Mouse (Mus musculus): ENCODE measurements around the gene Il17re.
A peak's percentile ranks its signal among the peaks of the same experiment; 100 is the strongest.

Gene Il17re

DNA sequence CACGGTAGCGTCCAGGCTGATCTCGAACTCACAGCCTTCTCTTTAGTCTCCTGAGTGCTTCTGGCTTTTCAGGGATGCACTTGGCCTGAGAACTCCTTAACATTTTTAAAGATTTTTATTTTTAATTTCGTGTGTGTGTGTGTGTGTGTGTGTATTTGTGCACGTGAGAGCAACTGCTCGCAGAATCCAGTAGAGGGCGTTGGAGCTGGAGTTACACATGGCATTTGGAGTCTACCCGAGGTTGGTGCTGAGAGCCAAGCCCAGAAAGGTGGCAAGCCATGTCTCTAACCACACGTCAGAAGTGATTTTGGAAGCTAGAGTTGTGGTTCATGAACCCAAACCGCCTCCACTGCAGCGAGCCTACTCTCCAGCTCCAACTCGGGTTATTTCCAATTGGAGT lies 15.2 kb upstream of the Il17re start:
- DNase-seq (ENCODE audit: low spot score), result peak; percentile 34

DNA sequence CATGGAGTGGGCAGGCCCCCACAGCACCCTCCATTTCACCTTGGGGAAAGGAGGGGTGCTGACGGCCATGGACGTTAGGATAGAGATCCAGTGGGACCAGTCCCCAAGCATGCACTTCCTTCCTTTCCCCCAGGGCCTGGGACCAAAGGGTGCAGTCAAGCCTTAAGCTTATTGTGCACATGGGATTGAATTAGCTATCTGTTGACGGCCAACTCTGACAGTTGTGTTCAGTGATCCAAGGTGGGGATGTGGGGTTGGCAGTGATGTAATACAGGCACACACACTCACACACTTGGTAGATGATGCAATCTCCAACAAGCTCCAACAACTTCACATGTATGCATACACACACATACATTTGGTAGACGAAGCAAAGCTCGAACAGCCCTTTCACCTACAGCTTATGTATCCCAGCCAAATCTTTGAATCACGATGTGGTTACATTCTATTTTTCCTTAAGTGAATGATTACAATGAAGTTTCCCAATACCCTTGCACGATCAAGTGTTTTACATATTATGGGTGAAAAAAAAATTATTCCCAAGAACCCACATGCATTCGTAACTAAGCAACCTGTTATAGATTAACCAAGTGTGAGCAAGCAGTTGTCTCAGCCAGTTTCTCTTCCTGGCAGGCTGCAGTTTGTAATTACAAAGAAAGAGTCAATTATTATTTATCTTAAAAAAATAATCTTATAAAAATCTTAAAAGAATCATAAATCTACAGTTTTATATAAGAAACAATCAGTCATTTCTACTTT lies 13.9 kb upstream of the Il17re start:
- DNase-seq (ENCODE audit: low spot score), result no peak

DNA sequence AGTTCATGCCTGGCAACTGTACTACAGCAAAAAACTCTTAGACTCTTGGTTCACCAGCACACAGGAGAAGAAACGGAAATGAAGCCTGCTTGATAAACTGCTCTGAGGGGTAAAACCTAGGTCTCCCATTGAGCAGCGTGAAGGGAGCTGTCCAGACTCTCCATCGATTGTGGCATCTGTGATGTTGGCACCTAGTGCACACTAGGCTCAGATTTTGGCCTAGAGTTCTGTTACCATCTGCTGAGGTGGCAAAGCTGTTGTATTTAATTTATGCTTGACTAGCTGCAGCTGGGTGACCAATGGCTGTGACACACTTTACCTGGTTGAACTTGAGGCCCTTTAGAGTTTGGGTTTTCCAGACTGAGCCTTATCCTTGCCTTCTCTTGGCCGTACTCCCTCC lies 10.6 kb upstream of the Il17re start:
- DNase-seq (ENCODE audit: low spot score), result no peak

DNA sequence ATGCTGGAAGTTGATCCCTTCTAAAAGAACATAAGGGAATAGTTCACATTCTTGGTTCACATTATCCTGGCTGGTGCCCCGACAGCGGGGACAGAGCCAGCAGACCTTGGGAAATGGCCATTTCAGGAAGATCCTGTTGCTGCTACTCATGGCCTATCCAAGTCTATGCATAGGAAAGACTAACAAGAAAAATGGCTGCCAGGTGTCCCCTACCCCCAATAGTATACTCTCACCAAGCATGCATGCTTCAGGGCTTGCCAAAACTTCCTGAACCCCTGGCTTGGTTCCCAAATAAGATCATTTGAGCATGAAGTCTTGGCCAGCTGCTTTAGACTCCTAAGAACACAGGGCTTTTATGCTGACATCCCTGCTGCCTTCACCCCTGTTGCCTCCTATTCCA lies 6.4 kb upstream of the Il17re start:
- no peak for DNase-seq (ENCODE audit: low spot score)

DNA sequence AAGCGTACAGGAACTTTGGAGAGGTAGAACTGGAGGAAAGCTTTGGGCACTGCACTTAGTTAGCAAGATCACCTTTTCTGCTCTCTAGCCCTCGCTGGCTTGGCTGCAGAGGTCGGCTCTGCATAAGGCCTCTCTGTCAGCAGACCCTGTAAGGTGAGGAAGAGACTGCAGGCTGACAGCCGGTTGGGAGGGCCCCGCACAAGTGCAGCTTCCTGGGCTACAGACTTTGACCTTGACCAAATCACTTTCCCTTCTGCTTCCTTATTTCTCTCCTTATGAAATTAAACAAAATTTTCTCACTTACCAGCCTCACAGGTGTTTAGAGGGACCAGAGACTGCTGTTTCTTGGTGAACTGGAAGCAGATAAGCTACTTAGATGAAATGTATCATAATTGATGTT lies 3.3 kb upstream of the Il17re start:
- no peak for DNase-seq (ENCODE audit: low spot score)

DNA sequence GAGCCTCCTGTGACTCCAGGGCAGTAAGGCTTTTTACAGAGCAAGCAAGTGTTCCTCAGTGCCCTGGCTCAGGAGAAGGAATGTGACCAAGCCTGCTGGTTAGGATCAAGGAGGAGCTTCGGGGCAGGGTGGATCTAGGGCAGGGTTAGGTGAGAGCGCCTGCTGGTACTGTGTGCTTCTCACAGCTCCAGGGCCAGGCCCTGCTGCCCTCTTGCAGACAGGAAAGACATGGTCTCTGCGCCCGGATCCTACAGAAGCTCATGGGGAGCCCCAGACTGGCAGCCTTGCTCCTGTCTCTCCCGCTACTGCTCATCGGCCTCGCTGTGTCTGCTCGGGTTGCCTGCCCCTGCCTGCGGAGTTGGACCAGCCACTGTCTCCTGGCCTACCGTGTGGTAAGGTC lies 351 bp downstream of the Il17re start:
- DNase-seq (ENCODE audit: low spot score), result no peak

DNA sequence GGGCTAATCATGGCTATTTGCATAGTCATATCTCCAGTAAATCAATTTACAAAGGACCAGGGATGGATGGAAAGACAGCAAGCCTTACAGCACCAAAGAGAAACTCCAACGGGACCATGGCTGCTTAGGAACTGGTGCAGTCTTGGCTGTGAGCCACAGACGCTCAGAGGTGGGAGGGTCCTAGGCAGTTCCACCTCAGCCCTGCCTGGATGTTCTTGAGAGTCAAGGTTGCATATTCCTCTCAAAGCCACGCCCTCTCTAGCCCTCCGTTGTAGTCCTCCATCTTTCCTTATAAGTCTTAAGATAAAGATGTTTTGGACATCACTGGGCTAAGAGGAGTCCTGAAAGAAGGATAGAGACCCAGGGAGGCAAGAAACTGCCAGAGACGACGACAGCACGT lies 5.8 kb downstream of the Il17re start:
- no peak for DNase-seq (ENCODE audit: low spot score)

DNA sequence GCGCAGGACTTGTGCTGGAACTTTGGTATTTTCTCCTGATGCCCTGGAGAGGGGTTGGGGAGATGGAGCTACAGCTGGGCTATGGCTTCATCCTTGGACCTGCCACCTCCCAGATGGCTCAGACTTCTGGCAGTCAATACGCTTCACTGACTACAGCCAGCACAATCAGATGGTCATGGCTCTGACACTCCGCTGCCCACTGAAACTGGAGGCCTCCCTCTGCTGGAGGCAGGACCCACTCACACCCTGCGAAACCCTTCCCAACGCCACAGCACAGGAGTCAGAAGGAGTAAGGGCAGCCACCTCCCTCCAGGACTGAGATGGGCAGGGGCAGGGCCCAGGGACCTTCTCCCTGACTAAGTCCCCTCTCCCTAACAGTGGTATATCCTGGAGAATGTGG lies 7.3 kb downstream of the Il17re start:
- no peak for DNase-seq (ENCODE audit: low spot score)

DNA sequence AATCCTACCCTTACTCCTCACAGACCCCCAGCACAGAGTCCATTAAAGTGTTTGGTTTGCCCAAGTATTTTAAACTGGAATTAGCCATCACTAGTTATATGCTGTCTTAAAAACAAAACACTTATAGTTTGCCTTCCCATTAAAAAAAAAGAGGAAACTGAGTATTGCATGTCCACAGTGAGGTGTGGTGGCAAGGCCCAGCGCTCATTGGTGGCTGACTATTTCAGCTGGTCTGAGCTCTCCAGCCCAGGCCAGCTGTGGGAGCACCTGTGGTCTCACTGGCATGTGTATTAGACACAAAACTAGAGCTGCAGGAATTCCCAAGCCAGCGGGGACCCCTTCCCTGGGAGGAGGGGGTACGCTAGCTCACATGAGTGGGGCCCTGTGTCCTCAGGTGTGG lies 10.2 kb downstream of the Il17re start:
- no peak for DNase-seq (ENCODE audit: low spot score)

DNA sequence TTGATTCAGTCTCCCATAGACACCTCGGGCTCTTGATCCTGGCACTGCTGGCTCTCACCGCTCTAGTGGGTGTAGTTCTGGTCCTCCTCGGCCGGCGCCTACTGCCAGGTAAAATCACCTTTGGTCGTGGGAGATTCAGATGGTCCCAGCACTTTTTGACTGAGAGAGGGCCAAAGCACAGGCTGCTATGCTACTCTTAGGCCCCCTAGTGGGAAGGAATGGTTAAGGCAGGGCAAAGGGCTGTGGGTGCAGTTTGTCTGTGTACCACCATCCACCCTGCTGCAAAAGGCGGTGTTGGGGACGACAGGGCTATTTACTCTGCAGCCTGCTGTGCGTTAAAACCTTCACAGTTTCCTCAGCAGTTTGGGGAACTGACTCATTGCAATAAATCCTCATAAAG lies 10.7 kb downstream of the Il17re start:
- peak; percentile 50 for DNase-seq (ENCODE audit: low spot score)

DNA sequence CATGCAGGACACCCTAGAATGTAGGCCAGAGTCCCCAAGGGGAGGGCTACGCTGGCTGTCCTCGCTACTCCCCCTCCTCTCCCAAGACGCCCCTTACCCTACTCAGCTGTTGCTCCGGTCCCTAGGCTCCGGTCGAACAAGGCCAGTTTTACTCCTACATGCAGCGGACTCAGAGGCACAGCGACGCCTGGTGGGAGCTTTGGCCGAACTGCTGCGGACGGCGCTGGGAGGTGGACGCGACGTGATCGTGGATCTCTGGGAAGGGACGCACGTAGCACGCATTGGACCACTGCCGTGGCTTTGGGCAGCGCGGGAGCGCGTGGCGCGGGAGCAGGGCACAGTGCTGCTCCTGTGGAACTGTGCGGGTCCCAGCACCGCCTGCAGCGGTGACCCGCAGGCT lies 11.1 kb downstream of the Il17re start:
- peak; percentile 44 for DNase-seq (ENCODE audit: low spot score)

DNA sequence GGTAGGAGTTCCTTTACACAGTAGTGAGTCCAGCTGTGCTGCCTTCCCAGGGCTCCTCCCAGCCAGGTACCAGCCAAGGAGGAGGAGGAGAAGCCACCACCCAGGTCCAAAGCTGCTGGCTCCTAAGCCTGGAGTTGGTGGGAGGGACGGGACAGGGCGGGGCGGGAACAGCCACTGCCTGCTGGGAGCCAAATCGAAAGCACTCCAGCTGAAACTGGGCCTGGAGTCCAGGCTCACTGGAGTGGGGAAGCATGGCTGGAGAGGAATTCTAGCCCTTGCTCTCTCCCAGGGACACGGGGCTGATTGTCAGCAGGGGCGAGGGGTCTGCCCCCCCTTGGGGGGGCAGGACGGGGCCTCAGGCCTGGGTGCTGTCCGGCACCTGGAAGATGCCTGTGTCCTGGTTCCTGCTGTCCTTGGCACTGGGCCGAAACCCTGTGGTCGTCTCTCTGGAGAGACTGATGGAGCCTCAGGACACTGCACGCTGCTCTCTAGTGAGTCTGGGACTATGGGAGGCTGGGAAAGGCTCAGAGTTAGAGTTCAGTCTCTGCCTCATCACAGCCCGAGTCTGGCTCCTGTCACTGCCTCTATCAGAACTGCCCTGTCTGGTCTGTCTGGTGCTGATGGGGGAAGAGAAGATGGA lies 13.1 kb downstream of the Il17re start, which contains the start of gene Il17rc:
TSS of gene Il17rc (plus strand) at position 131 of the 640 bp plus-strand sequence.
- DNase-seq (ENCODE audit: low spot score), result no peak

DNA sequence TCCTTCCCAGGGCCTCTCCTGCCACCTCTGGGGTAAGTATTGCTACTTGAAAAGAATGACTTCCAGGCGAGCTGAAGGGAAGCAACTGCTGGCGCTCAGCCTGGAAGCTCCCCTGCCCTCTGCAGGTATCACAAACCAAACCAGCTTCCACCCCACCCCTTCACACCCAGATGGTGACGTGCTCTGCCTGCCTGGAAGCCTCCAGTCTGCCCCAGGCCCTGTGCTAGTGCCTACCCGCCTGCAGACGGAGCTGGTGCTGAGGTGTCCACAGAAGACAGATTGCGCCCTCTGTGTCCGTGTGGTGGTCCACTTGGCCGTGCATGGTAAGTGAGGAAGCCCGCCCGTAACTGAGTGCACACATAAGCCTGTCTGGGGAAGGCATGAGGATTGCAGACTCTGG lies 13.8 kb downstream of the Il17re start:
- DNase-seq (ENCODE audit: low spot score), result no peak

DNA sequence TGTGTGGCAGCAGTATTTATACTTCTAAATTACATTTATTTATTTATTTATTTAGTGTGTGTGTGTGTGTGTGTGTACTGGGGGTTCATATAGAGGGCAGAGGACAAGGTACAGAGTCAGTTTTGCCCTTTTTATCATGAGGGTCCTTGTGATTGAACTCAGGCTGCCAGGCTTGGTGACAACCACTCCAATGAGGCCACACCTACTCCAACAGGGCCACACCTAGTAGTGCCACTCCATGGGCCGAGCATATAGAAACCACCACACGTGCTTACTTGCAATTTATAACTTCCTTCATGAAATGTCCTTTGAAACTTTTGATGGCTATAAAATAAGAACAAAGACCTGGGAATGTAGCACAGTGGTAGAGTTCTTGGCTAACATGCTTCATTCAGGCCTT lies 15.0 kb downstream of the Il17re start:
- DNase-seq (ENCODE audit: low spot score), result no peak

DNA sequence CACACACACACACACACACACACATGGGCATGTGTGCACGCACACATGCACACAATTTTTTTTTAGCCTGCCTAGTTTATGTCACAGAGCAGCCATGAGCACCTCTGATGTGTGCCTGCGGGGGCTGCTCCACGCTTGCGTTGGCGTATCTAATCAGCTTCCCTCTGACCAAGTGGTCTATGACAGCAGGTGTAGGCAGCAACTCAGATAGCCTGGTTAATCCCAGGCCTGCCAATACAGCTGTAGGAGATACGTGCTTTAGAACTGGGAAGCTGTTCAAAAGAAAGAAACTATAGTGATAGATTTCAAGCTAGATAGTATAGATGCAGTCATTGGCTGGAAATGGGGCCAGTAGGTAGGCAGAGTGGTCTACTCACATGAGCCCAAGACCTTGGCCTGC lies 15.4 kb downstream of the Il17re start:
- no peak for DNase-seq (ENCODE audit: low spot score)

DNA sequence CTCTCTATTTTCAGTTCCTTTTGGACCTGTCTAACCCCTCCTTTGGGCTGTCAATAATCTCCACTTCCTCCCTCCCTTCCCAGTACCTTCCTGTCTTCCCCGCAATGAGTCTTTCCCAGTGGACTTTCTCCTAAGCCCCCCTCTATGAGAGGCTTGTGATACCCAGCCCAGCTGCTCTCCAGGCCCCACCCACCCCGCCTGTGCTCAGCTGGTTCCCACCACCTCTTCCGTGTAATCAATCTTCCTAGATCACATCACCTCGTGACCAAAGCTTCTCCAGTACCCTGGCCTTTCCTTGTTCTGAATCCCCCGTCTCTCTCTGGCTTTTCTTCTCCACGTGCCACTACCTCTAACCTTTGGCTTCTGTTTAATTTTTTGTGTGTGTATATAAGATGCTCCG lies 19.1 kb downstream of the Il17re start:
- DNase-seq (ENCODE audit: low spot score), result no peak

DNA sequence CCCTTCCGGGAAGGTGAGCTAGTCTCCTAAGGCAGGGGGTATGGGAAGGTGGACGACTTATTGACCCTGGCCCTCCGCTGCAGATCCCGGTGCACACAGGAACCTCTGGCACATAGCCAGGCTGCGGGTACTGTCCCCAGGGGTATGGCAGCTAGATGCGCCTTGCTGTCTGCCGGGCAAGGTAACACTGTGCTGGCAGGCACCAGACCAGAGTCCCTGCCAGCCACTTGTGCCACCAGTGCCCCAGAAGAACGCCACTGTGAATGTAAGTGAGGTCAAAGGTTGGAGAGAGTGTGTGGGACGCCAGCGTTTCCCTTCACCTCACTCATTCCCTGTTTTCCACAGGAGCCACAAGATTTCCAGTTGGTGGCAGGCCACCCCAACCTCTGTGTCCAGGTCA lies 20.6 kb downstream of the Il17re start:
- DNase-seq (ENCODE audit: low spot score), result no peak

DNA sequence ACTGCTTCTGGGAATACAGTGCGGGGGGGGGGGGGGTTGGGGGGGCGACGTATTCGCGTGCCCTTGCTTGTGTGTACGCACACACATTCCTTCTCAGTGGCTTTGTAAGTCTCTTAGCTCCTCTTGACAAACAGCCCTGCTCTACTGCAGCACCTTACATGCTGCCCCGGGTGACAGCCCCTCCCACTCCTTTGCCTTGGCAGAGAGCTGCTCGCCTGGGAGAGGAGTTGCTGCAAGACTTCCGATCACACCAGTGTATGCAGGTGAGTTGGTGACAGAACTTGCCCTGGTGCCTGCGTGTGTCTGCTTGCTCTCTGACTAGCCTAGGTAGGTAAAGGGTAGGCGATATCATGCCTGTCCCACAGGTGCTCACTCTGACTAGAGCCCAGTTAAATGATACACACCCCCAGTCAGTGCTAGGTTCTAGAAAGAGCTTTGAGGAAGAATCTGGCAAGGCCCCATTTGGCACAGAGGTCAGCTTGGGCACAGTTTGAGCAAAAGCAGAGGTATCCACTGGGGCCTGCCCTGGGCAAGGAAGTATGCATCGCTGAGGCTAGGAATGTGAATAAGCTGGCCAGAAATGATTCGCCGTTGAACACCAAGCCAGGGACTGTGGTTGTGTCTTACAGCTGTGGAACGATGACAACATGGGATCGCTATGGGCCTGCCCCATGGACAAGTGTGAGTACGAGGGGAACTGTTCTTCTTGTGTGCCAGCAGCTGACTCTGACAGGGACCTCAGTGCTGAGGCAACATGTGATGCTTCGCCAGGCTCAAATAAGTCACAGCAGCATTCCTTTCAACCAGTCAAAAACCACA lies 22.5 kb downstream of the Il17re start:
- DNase-seq (ENCODE audit: low spot score), result no peak

DNA sequence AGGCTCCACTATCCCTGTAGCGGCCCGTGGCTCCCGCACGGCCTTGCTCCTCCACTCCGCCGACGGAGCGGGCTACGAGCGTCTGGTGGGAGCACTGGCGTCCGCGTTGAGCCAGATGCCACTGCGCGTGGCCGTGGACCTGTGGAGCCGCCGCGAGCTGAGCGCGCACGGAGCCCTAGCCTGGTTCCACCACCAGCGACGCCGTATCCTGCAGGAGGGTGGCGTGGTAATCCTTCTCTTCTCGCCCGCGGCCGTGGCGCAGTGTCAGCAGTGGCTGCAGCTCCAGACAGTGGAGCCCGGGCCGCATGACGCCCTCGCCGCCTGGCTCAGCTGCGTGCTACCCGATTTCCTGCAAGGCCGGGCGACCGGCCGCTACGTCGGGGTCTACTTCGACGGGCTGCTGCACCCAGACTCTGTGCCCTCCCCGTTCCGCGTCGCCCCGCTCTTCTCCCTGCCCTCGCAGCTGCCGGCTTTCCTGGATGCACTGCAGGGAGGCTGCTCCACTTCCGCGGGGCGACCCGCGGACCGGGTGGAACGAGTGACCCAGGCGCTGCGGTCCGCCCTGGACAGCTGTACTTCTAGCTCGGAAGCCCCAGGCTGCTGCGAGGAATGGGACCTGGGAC lies 24.3 kb downstream of the Il17re start:
- no peak for DNase-seq (ENCODE audit: low spot score)

DNA sequence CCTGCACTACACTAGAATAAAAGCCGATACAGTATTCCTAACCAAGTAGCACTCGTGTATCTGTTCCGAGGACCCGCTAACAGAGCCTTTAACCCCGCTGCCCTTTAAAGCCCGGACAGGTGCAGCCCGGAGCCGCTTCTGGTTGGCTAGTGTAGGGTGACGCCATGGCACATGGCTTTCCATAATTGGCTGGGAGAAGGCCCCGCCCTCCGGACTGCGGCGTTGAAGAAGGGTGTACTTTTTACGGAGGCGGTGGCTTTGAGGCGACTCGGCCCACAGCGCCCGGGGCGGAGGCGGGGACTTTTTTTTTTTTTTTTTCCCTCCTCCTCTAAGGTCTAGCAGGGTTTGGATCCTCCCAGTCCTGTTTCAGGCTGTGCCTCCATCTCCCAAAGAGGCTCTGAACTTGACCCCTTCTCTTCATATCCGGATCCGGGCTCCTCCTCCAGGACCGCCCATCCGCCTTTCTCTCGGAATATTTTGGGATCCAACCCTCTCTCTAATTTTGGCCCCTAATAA lies 24.9 kb downstream of the Il17re start, which contains the start of gene Creld1:
TSS of gene Creld1 (plus strand) at position 198 of the 516 bp plus-strand sequence.
- DNase-seq (ENCODE audit: low spot score), result peak; percentile 95

DNA sequence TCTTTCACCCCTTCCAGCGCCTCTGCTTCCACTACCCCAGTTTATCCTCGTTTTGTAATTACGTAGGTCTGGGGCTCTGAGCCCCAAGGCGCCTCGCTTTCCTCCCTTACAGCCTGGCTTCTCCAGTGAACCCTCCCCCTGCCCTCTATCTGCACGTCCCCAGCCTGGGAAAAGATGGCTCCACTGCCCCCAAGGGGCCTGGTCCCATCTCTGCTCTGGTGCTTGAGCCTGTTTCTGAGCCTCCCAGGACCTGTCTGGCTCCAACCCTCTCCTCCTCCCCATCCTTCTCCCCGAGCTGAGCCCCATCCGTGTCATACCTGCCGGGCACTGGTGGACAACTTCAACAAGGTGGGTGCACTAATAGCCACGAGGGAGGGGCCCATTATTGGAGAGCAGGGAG lies 25.4 kb downstream of the Il17re start:
- peak; percentile 16 for DNase-seq (ENCODE audit: low spot score)

DNA sequence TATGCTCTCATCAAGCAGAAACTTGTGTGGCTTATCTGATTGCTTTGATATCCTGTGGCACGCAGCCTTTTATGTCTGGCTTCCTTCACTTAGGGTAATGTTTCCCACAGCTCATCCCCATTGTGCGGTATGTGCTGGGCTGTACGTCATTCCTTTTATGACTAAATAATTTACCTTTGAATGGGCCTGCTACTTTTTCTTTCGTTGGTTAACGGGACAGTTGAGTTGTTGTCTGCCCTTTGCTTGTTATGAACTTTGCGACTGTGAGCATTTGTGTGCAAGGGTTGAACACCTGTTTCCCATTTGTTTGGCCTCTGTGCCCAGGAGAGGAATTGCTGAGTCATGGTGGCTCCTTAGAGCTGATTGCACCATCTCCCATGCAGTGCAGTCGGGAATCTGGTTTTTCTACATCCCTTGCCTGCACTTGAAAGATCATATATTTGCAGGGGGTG lies 28.9 kb downstream of the Il17re start:
- DNase-seq (ENCODE audit: low spot score), result peak; percentile 41

All from c-Kit-positive CD71-positive TER-119-positive erythroid progenitor cells, embryonic 14.5 days (primary cell).